Comparison of ENCODE assay signal across 13 mouse cellular contexts in the genomic region with DNA sequence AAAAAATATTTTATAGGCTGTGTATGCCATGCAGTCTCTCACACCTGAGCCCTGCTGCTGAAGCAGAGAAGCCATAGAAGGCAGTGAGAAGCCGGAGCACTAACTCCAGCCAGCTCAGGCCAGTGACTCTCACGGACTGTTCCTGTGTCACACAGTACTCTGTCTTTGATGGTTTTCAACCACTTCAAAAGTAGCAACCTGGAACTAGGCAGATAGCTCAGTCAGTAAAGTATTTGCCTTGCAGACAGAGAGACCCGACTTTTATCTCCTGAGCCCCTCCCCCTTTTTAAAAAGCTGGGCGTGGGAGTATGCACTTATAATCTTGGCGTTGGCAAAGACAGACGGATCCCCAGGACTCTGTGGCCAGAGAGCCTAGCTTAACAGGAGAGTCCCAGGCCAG. TPM values are rescaled to one million over a fixed set of nuclear protein-coding genes. Genes with fewer than 3 reads are reported as not detected.
DNase-seq lines count a peak whose midpoint lies in the region; ATAC-seq and TF ChIP-seq lines count a peak whose summit lies in the region.
"Had no signal": no experiment of that assay in that cellular context is flagged by ENCODE, and none has a peak within 500 bp of the region (broad histone marks: within the 10 kb centered on the region; RNA-seq: fewer than 3 reads in every experiment).

No protein-coding gene starts in this region.

- TF ChIP-seq POLR2A in heart, adult 2 months (IDR thresholded peaks at IDR 0.05; ENCODE audit: insufficient read depth, low read depth, low read length): no peak
- TF ChIP-seq POLR2A in CH12.LX (IDR thresholded peaks at IDR 0.05; ENCODE audit: low read depth, low read length): no peak
- no peak for TF ChIP-seq POLR2A in olfactory bulb, adult 2 months (IDR thresholded peaks at IDR 0.05; ENCODE audit: insufficient read depth, low read depth, low read length)

- TF ChIP-seq EP300 in heart, adult 2 months (IDR thresholded peaks at IDR 0.05; ENCODE audit: insufficient read depth, low read depth, low read length): no peak
- TF ChIP-seq EP300 in CH12.LX (IDR thresholded peaks at IDR 0.05; ENCODE audit: low read length): no peak

- H3K4me3 ChIP-seq in heart, adult 2 months: no peak overlapping the region
- H3K4me3 ChIP-seq in kidney, embryonic 16.5 days (ENCODE audit: low read length): no peak overlapping the region
- H3K4me3 ChIP-seq in CH12.LX (replicated peaks in 1 of 3; ENCODE audit: low read depth in 2 of 3, low read length in 2 of 3, poor library complexity in 1 of 3): no peak overlapping the region
- no peak overlapping the region for H3K4me3 ChIP-seq in olfactory bulb, adult 2 months (ENCODE audit: insufficient read depth, low read depth, low read length)
- H3K4me3 ChIP-seq in hindbrain, embryonic 16.5 days (ENCODE audit: low read length): no peak overlapping the region
- H3K4me3 ChIP-seq: liver, embryonic 13.5 days had no signal

- in situ Hi-C loops in CH12.LX (cut with MboI; ENCODE audit: low pct_ligation_motif_present, low pct_unique_long_range_greater_than_20kb, low sequenced_read_pairs): no loop called here

- no peak for DNase-seq in heart, adult 2 months
- DNase-seq in heart, adult 8-10 months (ENCODE audit: low spot score): no peak
- DNase-seq in kidney, postnatal 14 days: no peak
- no peak for DNase-seq in CH12.LX (ENCODE audit: extremely low read depth)
- DNase-seq in adipocyte (ENCODE audit: low spot score): no peak
- DNase-seq: gastrocnemius, postnatal 25 days; liver, embryonic 13.5 days; midbrain, embryonic 14.5 days had no signal

- H3K79me2 ChIP-seq in heart, adult 2 months (replicated peaks; ENCODE audit: control insufficient read depth, insufficient read depth, low read length): no peaks in the 10 kb centered on the region
- H3K79me2 ChIP-seq in CH12.LX (replicated peaks; ENCODE audit: control insufficient read depth, extremely low read depth, insufficient read depth, poor library complexity, severe bottlenecking): peaks cover 69% of the 10 kb centered on the region

- H3K9ac ChIP-seq in heart, adult 2 months (ENCODE audit: low read depth, low read length): no peak overlapping the region
- no peak overlapping the region for H3K9ac ChIP-seq in kidney, embryonic 16.5 days (replicated peaks; ENCODE audit: low read length)
- H3K9ac ChIP-seq in CH12.LX (ENCODE audit: insufficient read depth, low read depth): peak overlapping the region; percentile 51
- no peak overlapping the region for H3K9ac ChIP-seq in hindbrain, embryonic 16.5 days (ENCODE audit: low read depth, low read length)
- H3K9ac ChIP-seq: liver, embryonic 13.5 days had no signal

- dilution Hi-C loops in CH12.LX (cut with MboI; ENCODE audit: extremely low pct_ligation_motif_present, extremely low pct_unique_long_range_greater_than_20kb, low sequenced_read_pairs): no loop called here

- TF ChIP-seq RAD21 in CH12.LX (IDR thresholded peaks at IDR 0.05; ENCODE audit: low read depth, low read length): no peak

- H3K4me2 ChIP-seq in kidney, embryonic 16.5 days (replicated peaks; ENCODE audit: low read depth, low read length): no peak overlapping the region
- H3K4me2 ChIP-seq in CH12.LX (ENCODE audit: insufficient read depth, low read depth, poor library complexity, severe bottlenecking): peak overlapping the region; percentile 47
- no peak overlapping the region for H3K4me2 ChIP-seq in hindbrain, embryonic 16.5 days (ENCODE audit: low read length)
- H3K4me2 ChIP-seq: liver, embryonic 13.5 days had no signal

- no peak for TF ChIP-seq CTCF in heart, adult 2 months (IDR thresholded peaks at IDR 0.05)
- no peak for TF ChIP-seq CTCF in CH12.LX (conservative IDR thresholded peaks at IDR 0.05 in 1 of 2, IDR thresholded peaks at IDR 0.05 in 1 of 2; ENCODE audit: low read depth in 2 of 2, low read length in 2 of 2)
- no peak for TF ChIP-seq CTCF in olfactory bulb, adult 2 months (IDR thresholded peaks at IDR 0.05; ENCODE audit: insufficient read depth, low read depth, low read length)

- 15% methylated on average over 6 of the region's 6 CpGs for WGBS in heart, adult 2 months
- 36% methylated on average over 6 of the region's 6 CpGs for WGBS in kidney, embryonic 16.5 days
- 18% methylated on average over 6 of the region's 6 CpGs for WGBS in olfactory bulb, adult 2 months
- WGBS in hindbrain, embryonic 16.5 days: 62% methylated on average over 6 of the region's 6 CpGs

- H3K36me3 ChIP-seq in heart, adult 2 months (ENCODE audit: control insufficient read depth, insufficient read depth, low read length): no peaks in the 10 kb centered on the region
- no peaks in the 10 kb centered on the region for H3K36me3 ChIP-seq in kidney, embryonic 16.5 days (ENCODE audit: insufficient read depth, low read length)
- peaks cover 21 to 63% of the 10 kb centered on the region in 2 experiments for H3K36me3 ChIP-seq in CH12.LX (replicated peaks in 1 of 2; ENCODE audit: control insufficient read depth in 1 of 2, insufficient read depth in 1 of 2, low read length in 1 of 2)
- no peaks in the 10 kb centered on the region for H3K36me3 ChIP-seq in hindbrain, embryonic 16.5 days (ENCODE audit: control insufficient read depth, insufficient read depth, low read length)
- H3K36me3 ChIP-seq: liver, embryonic 13.5 days had no signal

- ATAC-seq in kidney, embryonic 16.5 days (ENCODE audit: low FRiP score, low TSS enrichment): no peak
- no peak for ATAC-seq in hindbrain, embryonic 16.5 days
- ATAC-seq: forebrain, embryonic 14.5 days; hindbrain, postnatal 0 days had no signal

- intact Hi-C loops in heart, adult 2 months (cut with DNase I): no loop called here

- peaks cover 8% of the 10 kb centered on the region for H3K4me1 ChIP-seq in heart, adult 2 months (ENCODE audit: control insufficient read depth, insufficient read depth, low read length)
- H3K4me1 ChIP-seq in kidney, embryonic 16.5 days (ENCODE audit: insufficient read depth, low read length): 0 out of 2 replicates have a peak, but pooled peaks cover 3% of the 10 kb centered on the region
- peaks cover 41 to 88% of the 10 kb centered on the region in 2 experiments for H3K4me1 ChIP-seq in CH12.LX (ENCODE audit: control insufficient read depth in 1 of 2, insufficient read depth in 2 of 2)
- peaks cover 62% of the 10 kb centered on the region for H3K4me1 ChIP-seq in olfactory bulb, adult 2 months (ENCODE audit: control insufficient read depth, insufficient read depth, low read length)
- H3K4me1 ChIP-seq in hindbrain, embryonic 16.5 days (ENCODE audit: control insufficient read depth, insufficient read depth, low read depth, low read length): peaks cover 5% of the 10 kb centered on the region; the same call in 1 of the 2 replicates

- H3K27ac ChIP-seq in heart, adult 2 months: peak overlapping the region; percentile 19
- peak overlapping the region; percentile 67 for H3K27ac ChIP-seq in kidney, embryonic 16.5 days (ENCODE audit: low read length)
- H3K27ac ChIP-seq in CH12.LX (ENCODE audit: insufficient read depth, low read depth): peak overlapping the region; percentile 91
- peak overlapping the region; percentile 91 for H3K27ac ChIP-seq in olfactory bulb, adult 2 months (ENCODE audit: insufficient read depth, low read depth, low read length)
- H3K27ac ChIP-seq in hindbrain, embryonic 16.5 days (ENCODE audit: low read depth, low read length): no peak overlapping the region
- H3K27ac ChIP-seq: hindbrain, postnatal 0 days; liver, embryonic 13.5 days had no signal

- no peaks in the 10 kb centered on the region for H3K27me3 ChIP-seq in heart, adult 2 months (ENCODE audit: control insufficient read depth, insufficient read depth, low read length)
- no peaks in the 10 kb centered on the region for H3K27me3 ChIP-seq in kidney, embryonic 16.5 days (ENCODE audit: insufficient read depth, low read length)
- no peaks in the 10 kb centered on the region for H3K27me3 ChIP-seq in CH12.LX (replicated peaks)
- no peaks in the 10 kb centered on the region for H3K27me3 ChIP-seq in hindbrain, embryonic 16.5 days (replicated peaks; ENCODE audit: control insufficient read depth, insufficient read depth, low read length)

- H3K9me3 ChIP-seq in kidney, embryonic 16.5 days (ENCODE audit: low read length): no peaks in the 10 kb centered on the region
- H3K9me3 ChIP-seq in CH12.LX (replicated peaks; ENCODE audit: low read length): no peaks in the 10 kb centered on the region
- no peaks in the 10 kb centered on the region for H3K9me3 ChIP-seq in hindbrain, embryonic 16.5 days (ENCODE audit: control insufficient read depth, low read length)
- H3K9me3 ChIP-seq: liver, embryonic 13.5 days had no signal

TF ChIP-seq in CH12.LX, 34 proteins besides CTCF, POLR2A, EP300 and RAD21 (continues in another document):
- no peak for TF ChIP-seq MEF2A (IDR thresholded peaks at IDR 0.05; ENCODE audit: borderline replicate concordance, low read depth, low read length)
- no peak for TF ChIP-seq IRF4 (IDR thresholded peaks at IDR 0.05; ENCODE audit: low read depth, low read length)
- no peak for TF ChIP-seq ZMIZ1 (IDR thresholded peaks at IDR 0.05; ENCODE audit: low read depth, low read length)
- TF ChIP-seq POLR2AphosphoS2 (IDR thresholded peaks at IDR 0.05; ENCODE audit: low read depth, low read length): no peak
- no peak for TF ChIP-seq TCF12 (IDR thresholded peaks at IDR 0.05; ENCODE audit: low read depth, low read length)
- TF ChIP-seq JUND (conservative IDR thresholded peaks at IDR 0.05; ENCODE audit: low read depth, low read length): no peak

RNA-seq across cellular contexts. Expression of a gene that starts 44.1 kb away (rescaled TPM):
- under 1 TPM; 0.59 to 0.78 TPM for total RNA-seq in heart, adult 2 months (2021)
- polyA plus RNA-seq in heart, adult 2 months (2012; rRNA removed): 0.27 and 0.53 TPM in 2 replicates
- total RNA-seq in heart, adult 8-10 months (2022): 1 to 10 TPM in 1 of 4 experiments, under 1 TPM in 3; 0.22 to 1.6 (median 0.54) TPM
- polyA plus RNA-seq in kidney, embryonic 16.5 days (2015; fragmentation: Nextera tagmentation; extraction: Ambion mirVana): 55.1 and 56.3 TPM in 2 replicates
- total RNA-seq in CH12.LX (2012; rRNA removed) (12.2 and 14.1 TPM in 2 replicates), CH12.LX (2014; rRNA removed) (16.1 and 19.8 TPM in 2 replicates)
- polyA plus RNA-seq in CH12.LX (2012; ENCODE audit: insufficient read length, low read depth): 12.4 and 15.5 TPM in 2 replicates
- not detected in 2 replicates for polyA plus RNA-seq in olfactory bulb, adult 2 months (2012; ENCODE audit: insufficient read depth, insufficient read length, low replicate concordance, missing spikeins)
- polyA plus RNA-seq in hindbrain, embryonic 16.5 days (2015; fragmentation: Nextera tagmentation; extraction: Ambion mirVana): 7.9 and 10.6 TPM in 2 replicates

RNA-seq across cellular contexts. Expression of a gene that starts 58.6 kb away (rescaled TPM):
- total RNA-seq in heart, adult 2 months (2021): 10 to 100 TPM; 10.4 to 12.3 TPM
- 3.3 and 5.3 TPM in 2 replicates for polyA plus RNA-seq in heart, adult 2 months (2012; rRNA removed)
- 10 to 100 TPM in 2 of 4 experiments, 1 to 10 TPM in 2; 7.8 to 12.3 (median 10.1) TPM for total RNA-seq in heart, adult 8-10 months (2022)
- polyA plus RNA-seq in kidney, embryonic 16.5 days (2015; fragmentation: Nextera tagmentation; extraction: Ambion mirVana): 14.1 and 17.7 TPM in 2 replicates
- total RNA-seq in CH12.LX (2012; rRNA removed): 49.3 and 52.0 TPM in 2 replicates
- 28.9 and 37.7 TPM in 2 replicates for total RNA-seq in CH12.LX (2014; rRNA removed)
- polyA plus RNA-seq in CH12.LX (2012; ENCODE audit: insufficient read length, low read depth): 49.4 and 55.7 TPM in 2 replicates
- polyA plus RNA-seq in olfactory bulb, adult 2 months (2012; ENCODE audit: insufficient read depth, insufficient read length, low replicate concordance, missing spikeins): 72.6 TPM in 1 of 2 replicates, not detected in the other
- polyA plus RNA-seq in hindbrain, embryonic 16.5 days (2015; fragmentation: Nextera tagmentation; extraction: Ambion mirVana): 26.4 and 27.2 TPM in 2 replicates
